ENCODE assay signal across 26 mouse cellular contexts in the genomic region with DNA sequence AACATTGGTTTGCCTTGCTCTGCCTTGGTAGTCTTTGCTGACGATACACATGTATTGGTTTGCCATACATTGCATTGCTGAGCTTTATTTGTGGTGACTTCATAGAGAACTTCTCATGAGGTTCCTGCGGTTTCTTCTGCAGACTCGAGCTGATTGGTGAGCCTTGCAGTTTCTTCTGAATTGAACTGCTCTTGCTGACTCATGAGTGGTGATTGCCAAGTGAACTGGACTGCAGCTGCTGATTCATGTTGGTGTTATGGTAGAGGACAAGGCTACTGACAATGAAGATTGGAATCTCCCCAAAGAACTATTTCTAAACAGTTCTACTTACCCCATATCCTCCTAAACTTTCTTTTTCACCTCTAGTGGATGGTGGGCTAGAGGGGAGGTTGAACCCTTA. TPM values are rescaled to one million over a fixed set of nuclear protein-coding genes. Genes with fewer than 3 reads are reported as not detected.
DNase-seq lines count a peak whose midpoint lies in the region; ATAC-seq and TF ChIP-seq lines count a peak whose summit lies in the region.
"Had no signal": no experiment of that assay in that cellular context is flagged by ENCODE, and none has a peak within 500 bp of the region (broad histone marks: within the 10 kb centered on the region; RNA-seq: fewer than 3 reads in every experiment).

No protein-coding gene starts in this region.

- WGBS in kidney, embryonic 14.5 days: 81% methylated on average over 3 of the region's 3 CpGs
- 84% methylated on average over 3 of the region's 3 CpGs for WGBS in intestine, embryonic 16.5 days

- no peak overlapping the region for H3K9ac ChIP-seq in MEL (ENCODE audit: control insufficient read depth, low read depth, low read length, poor library complexity, severe bottlenecking)
- H3K9ac ChIP-seq in kidney, embryonic 14.5 days (ENCODE audit: low read depth, low read length): no peak overlapping the region
- H3K9ac ChIP-seq in intestine, embryonic 16.5 days (ENCODE audit: low read depth, low read length): no peak overlapping the region
- H3K9ac ChIP-seq: embryonic facial prominence, embryonic 13.5 days; forebrain, embryonic 13.5 days; hindbrain, embryonic 12.5 days; hindbrain, embryonic 15.5 days had no signal

- TF ChIP-seq CTCF in MEL (IDR thresholded peaks at IDR 0.05 in 2 of 3, conservative IDR thresholded peaks at IDR 0.05 in 1 of 3; ENCODE audit: control insufficient read depth in 1 of 3, insufficient read depth in 1 of 3, low read depth in 2 of 3, low read length in 3 of 3, poor library complexity in 1 of 3, severe bottlenecking in 1 of 3): no peak

- TF ChIP-seq RAD21 in MEL (IDR thresholded peaks at IDR 0.05; ENCODE audit: low read depth, low read length): no peak

- no peak overlapping the region for H3K27ac ChIP-seq in MEL (ENCODE audit: control insufficient read depth, low read depth, low read length)
- H3K27ac ChIP-seq in kidney, embryonic 14.5 days (ENCODE audit: low read depth, low read length): no peak overlapping the region
- no peak overlapping the region for H3K27ac ChIP-seq in intestine, embryonic 16.5 days (ENCODE audit: low read length)
- H3K27ac ChIP-seq: embryonic facial prominence, embryonic 10.5 days; embryonic facial prominence, embryonic 13.5 days; forebrain, embryonic 10.5 days; forebrain, embryonic 13.5 days; heart, adult 2 months; heart, embryonic 10.5 days; hindbrain, embryonic 12.5 days; hindbrain, embryonic 15.5 days had no signal

- ATAC-seq in kidney, embryonic 14.5 days (ENCODE audit: low FRiP score, low TSS enrichment): no peak
- no peak for ATAC-seq in intestine, embryonic 16.5 days
- ATAC-seq: forebrain, embryonic 13.5 days; forebrain, embryonic 16.5 days had no signal

- H3K36me3 ChIP-seq in MEL (ENCODE audit: control insufficient read depth in 1 of 2, insufficient read depth in 2 of 2, low read length in 2 of 2): no peaks in the 10 kb centered on the region
- no peaks in the 10 kb centered on the region for H3K36me3 ChIP-seq in kidney, embryonic 14.5 days (ENCODE audit: control insufficient read depth, insufficient read depth, low read length)
- H3K36me3 ChIP-seq in intestine, embryonic 16.5 days (ENCODE audit: control insufficient read depth, insufficient read depth, low read length): no peaks in the 10 kb centered on the region
- H3K36me3 ChIP-seq: embryonic facial prominence, embryonic 10.5 days; embryonic facial prominence, embryonic 13.5 days; forebrain, embryonic 10.5 days; heart, embryonic 10.5 days; hindbrain, embryonic 12.5 days; hindbrain, embryonic 15.5 days had no signal

- H3K4me1 ChIP-seq in MEL (ENCODE audit: control insufficient read depth in 1 of 2, insufficient read depth in 2 of 2, low read length in 2 of 2): no peaks in the 10 kb centered on the region
- no peaks in the 10 kb centered on the region for H3K4me1 ChIP-seq in kidney, embryonic 14.5 days (ENCODE audit: control insufficient read depth, insufficient read depth, low read length)
- H3K4me1 ChIP-seq in intestine, embryonic 16.5 days (ENCODE audit: control insufficient read depth, insufficient read depth, low read length): no peaks in the 10 kb centered on the region
- H3K4me1 ChIP-seq: embryonic facial prominence, embryonic 10.5 days; embryonic facial prominence, embryonic 13.5 days; forebrain, embryonic 10.5 days; forebrain, embryonic 13.5 days; heart, embryonic 10.5 days; hindbrain, embryonic 12.5 days; hindbrain, embryonic 15.5 days had no signal

- peak; percentile 46 to 53 for DNase-seq in adrenal gland, adult (ENCODE audit: inconsistent age in 2 of 2, low spot score in 1 of 2)
- no peak for DNase-seq in adrenal gland, postnatal 4 days (ENCODE audit: low spot score in 2 of 2)
- DNase-seq in 3134 (ENCODE audit: extremely low read depth, insufficient read length, low spot score): peak; percentile 55
- peak; percentile 27 for DNase-seq in MEL (ENCODE audit: low read depth, low spot score)
- DNase-seq: adrenal gland, adult 8-10 months; cerebellum, adult 11-12 months; cerebellum, adult 8-10 months; cerebellum, postnatal 10 days; cerebellum, postnatal 36 days; embryo, embryonic 11 days; gastrocnemius, postnatal 10 days; gastrocnemius, postnatal 36 days; heart, adult 2 months; kidney, adult 11 months; kidney, adult 8-10 months had no signal

- H3K79me2 ChIP-seq in MEL (ENCODE audit: control insufficient read depth, insufficient read depth, low read length, poor library complexity): no peaks in the 10 kb centered on the region

- H3K9me3 ChIP-seq in MEL (replicated peaks; ENCODE audit: insufficient read depth, low read length): no peaks in the 10 kb centered on the region
- H3K9me3 ChIP-seq in kidney, embryonic 14.5 days (ENCODE audit: control insufficient read depth, low read length): no peaks in the 10 kb centered on the region
- no peaks in the 10 kb centered on the region for H3K9me3 ChIP-seq in intestine, embryonic 16.5 days (ENCODE audit: control insufficient read depth, low read length)
- H3K9me3 ChIP-seq: embryonic facial prominence, embryonic 10.5 days; embryonic facial prominence, embryonic 13.5 days; forebrain, embryonic 10.5 days; heart, embryonic 10.5 days; hindbrain, embryonic 12.5 days; hindbrain, embryonic 15.5 days had no signal

- H3K4me2 ChIP-seq in kidney, embryonic 14.5 days (replicated peaks; ENCODE audit: low read depth, low read length): no peak overlapping the region
- H3K4me2 ChIP-seq in intestine, embryonic 16.5 days (ENCODE audit: low read depth, low read length): no peak overlapping the region
- H3K4me2 ChIP-seq: embryonic facial prominence, embryonic 13.5 days; forebrain, embryonic 13.5 days; hindbrain, embryonic 12.5 days; hindbrain, embryonic 15.5 days had no signal

- H3K27me3 ChIP-seq in MEL (ENCODE audit: control insufficient read depth in 1 of 2, insufficient read depth in 2 of 2, low read length in 2 of 2): no peaks in the 10 kb centered on the region
- no peaks in the 10 kb centered on the region for H3K27me3 ChIP-seq in kidney, embryonic 14.5 days (ENCODE audit: control insufficient read depth, insufficient read depth, low read length)
- no peaks in the 10 kb centered on the region for H3K27me3 ChIP-seq in intestine, embryonic 16.5 days (replicated peaks; ENCODE audit: control insufficient read depth, insufficient read depth, low read length)
- H3K27me3 ChIP-seq: embryonic facial prominence, embryonic 13.5 days; forebrain, embryonic 13.5 days; hindbrain, embryonic 12.5 days; hindbrain, embryonic 15.5 days had no signal

- no peak for TF ChIP-seq POLR2A in MEL (IDR thresholded peaks at IDR 0.05; ENCODE audit: control insufficient read depth in 1 of 2, insufficient read depth in 1 of 2, low read depth in 1 of 2, low read length in 2 of 2, poor library complexity in 1 of 2)

- H3K4me3 ChIP-seq in MEL (ENCODE audit: control insufficient read depth in 1 of 2, insufficient read depth in 1 of 2, low read depth in 2 of 2, low read length in 2 of 2): no peak overlapping the region
- H3K4me3 ChIP-seq in kidney, embryonic 14.5 days (ENCODE audit: low read length): no peak overlapping the region
- H3K4me3 ChIP-seq in intestine, embryonic 16.5 days (ENCODE audit: low read length): no peak overlapping the region
- H3K4me3 ChIP-seq: embryonic facial prominence, embryonic 10.5 days; embryonic facial prominence, embryonic 13.5 days; erythroblast, embryonic 14.5 days; forebrain, embryonic 10.5 days; forebrain, embryonic 13.5 days; heart, adult 2 months; heart, embryonic 10.5 days; hindbrain, embryonic 12.5 days; hindbrain, embryonic 15.5 days had no signal

- TF ChIP-seq EP300 in MEL (IDR thresholded peaks at IDR 0.05; ENCODE audit: low read depth in 1 of 2, low read length in 2 of 2): no peak

TF ChIP-seq in MEL, 35 proteins besides CTCF, POLR2A, EP300 and RAD21 (continues in another document):
- TF ChIP-seq KAT2A (conservative IDR thresholded peaks at IDR 0.05; ENCODE audit: low read depth, low read length): no peak

RNA-seq across cellular contexts. Expression of gene Ikbkg, which starts 7.0 kb away (rescaled TPM):
- total RNA-seq in adrenal gland, postnatal 4 days (2021): 10 to 100 TPM; 60.2 to 65.5 TPM
- 26.6 and 29.1 TPM in 2 replicates for total RNA-seq in MEL (2012; rRNA removed)
- polyA plus RNA-seq in MEL (2012; ENCODE audit: insufficient read depth in 1 of 2, insufficient read length in 2 of 2, low read depth in 1 of 2, low replicate concordance in 2 of 2, missing spikeins in 1 of 2): 10 to 100 TPM in 1 of 2 experiments, not detected in 1; 21.7 TPM
- 12.7 and 22.0 TPM in 2 replicates for polyA plus RNA-seq in kidney, embryonic 14.5 days (2014; fragmentation: Nextera tagmentation; extraction: Ambion mirVana)
- polyA plus RNA-seq in intestine, embryonic 16.5 days (2015; fragmentation: Nextera tagmentation; extraction: Ambion mirVana): 20.8 and 21.6 TPM in 2 replicates

RNA-seq across cellular contexts. Expression of gene Fam3a, which starts 7.1 kb away (rescaled TPM):
- 10 to 100 TPM; 26.0 to 32.0 TPM for total RNA-seq in adrenal gland, postnatal 4 days (2021)
- total RNA-seq in MEL (2012; rRNA removed): 4.8 and 6.4 TPM in 2 replicates
- polyA plus RNA-seq in MEL (2012; ENCODE audit: insufficient read depth in 1 of 2, insufficient read length in 2 of 2, low read depth in 1 of 2, low replicate concordance in 2 of 2, missing spikeins in 1 of 2): 10 to 100 TPM in 1 of 2 experiments, not detected in 1; 14.6 TPM
- 29.4 and 36.3 TPM in 2 replicates for polyA plus RNA-seq in kidney, embryonic 14.5 days (2014; fragmentation: Nextera tagmentation; extraction: Ambion mirVana)
- polyA plus RNA-seq in intestine, embryonic 16.5 days (2015; fragmentation: Nextera tagmentation; extraction: Ambion mirVana): 30.6 and 34.6 TPM in 2 replicates

RNA-seq across cellular contexts. Expression of gene Slc10a3, which starts 27.0 kb away (rescaled TPM):
- 10 to 100 TPM; 13.7 to 17.5 TPM for total RNA-seq in adrenal gland, postnatal 4 days (2021)
- total RNA-seq in MEL (2012; rRNA removed): 13.7 and 19.4 TPM in 2 replicates
- 10 to 100 TPM in 1 of 2 experiments, not detected in 1; 16.0 TPM for polyA plus RNA-seq in MEL (2012; ENCODE audit: insufficient read depth in 1 of 2, insufficient read length in 2 of 2, low read depth in 1 of 2, low replicate concordance in 2 of 2, missing spikeins in 1 of 2)
- polyA plus RNA-seq in kidney, embryonic 14.5 days (2014; fragmentation: Nextera tagmentation; extraction: Ambion mirVana): 16.2 and 23.5 TPM in 2 replicates
- polyA plus RNA-seq in intestine, embryonic 16.5 days (2015; fragmentation: Nextera tagmentation; extraction: Ambion mirVana): 16.9 and 17.6 TPM in 2 replicates

RNA-seq across cellular contexts. Expression of gene Ubl4a, which starts 27.1 kb away (rescaled TPM):
- total RNA-seq in adrenal gland, postnatal 4 days (2021): 10 to 100 TPM; 52.7 to 56.9 TPM
- total RNA-seq in MEL (2012; rRNA removed): 23.4 and 24.0 TPM in 2 replicates
- 10 to 100 TPM in 1 of 2 experiments, not detected in 1; 82.4 TPM for polyA plus RNA-seq in MEL (2012; ENCODE audit: insufficient read depth in 1 of 2, insufficient read length in 2 of 2, low read depth in 1 of 2, low replicate concordance in 2 of 2, missing spikeins in 1 of 2)
- polyA plus RNA-seq in kidney, embryonic 14.5 days (2014; fragmentation: Nextera tagmentation; extraction: Ambion mirVana): 56.5 and 74.6 TPM in 2 replicates
- polyA plus RNA-seq in intestine, embryonic 16.5 days (2015; fragmentation: Nextera tagmentation; extraction: Ambion mirVana): 65.4 and 67.7 TPM in 2 replicates

RNA-seq across cellular contexts. Expression of gene G6pdx, which starts 28.9 kb away (rescaled TPM):
- 10 to 100 TPM; 84.9 to 86.2 TPM for total RNA-seq in adrenal gland, postnatal 4 days (2021)
- 27.9 and 37.0 TPM in 2 replicates for total RNA-seq in MEL (2012; rRNA removed)
- polyA plus RNA-seq in MEL (2012; ENCODE audit: insufficient read depth in 1 of 2, insufficient read length in 2 of 2, low read depth in 1 of 2, low replicate concordance in 2 of 2, missing spikeins in 1 of 2): 10 to 100 TPM in 1 of 2 experiments, not detected in 1; 54.1 TPM
- 41.4 and 49.6 TPM in 2 replicates for polyA plus RNA-seq in kidney, embryonic 14.5 days (2014; fragmentation: Nextera tagmentation; extraction: Ambion mirVana)
- polyA plus RNA-seq in intestine, embryonic 16.5 days (2015; fragmentation: Nextera tagmentation; extraction: Ambion mirVana): 41.3 and 46.1 TPM in 2 replicates

Comparison
In these comparisons a context has a peak if more than half of its experiments do, and no peak if none do; other contexts are left out.
1. DNase-seq: peak in adrenal gland, adult (2 of 2), 3134 (single experiment) and MEL (single experiment); none in adrenal gland, postnatal 4 days (0 of 2).